Comparison of ENCODE assay signal across 19 mouse cellular contexts in genomic region chr10:40648776-40649175, GRCm38 (mm10). TPM values are rescaled to one million over a fixed set of nuclear protein-coding genes. Genes with fewer than 3 reads are reported as not detected.
"Had no signal": no experiment of that assay in that cellular context is flagged by ENCODE, and none has a peak within 500 bp of the region (broad histone marks: within the 10 kb centered on the region; RNA-seq: fewer than 3 reads in every experiment).

No protein-coding gene starts in this region.

- H3K27ac ChIP-seq: left cerebral cortex, adult 2 months; liver, embryonic 13.5 days; neural tube, embryonic 12.5 days; neural tube, embryonic 15.5 days had no signal

- DNase-seq: kidney, adult 18-20 months; kidney, adult 9 months; kidney, postnatal 14 days; kidney, postnatal 4 days; layer of hippocampus, postnatal 36 days; liver, embryonic 13.5 days; lung, adult 2 months; lung, postnatal 14 days; lung, postnatal 4 days; midbrain, embryonic 14.5 days; thymus, adult 18-20 months; thymus, postnatal 36 days had no signal

- H3K4me3 ChIP-seq: left cerebral cortex, adult 2 months; liver, embryonic 13.5 days; neural tube, embryonic 12.5 days; neural tube, embryonic 15.5 days had no signal

RNA-seq across cellular contexts. Expression of gene Ddo, which starts 19.0 kb away (rescaled TPM):
- total RNA-seq: megakaryocyte progenitor cell, adult 5-6 weeks; megakaryocyte-erythroid progenitor cell, adult 5-6 weeks had no signal

RNA-seq across cellular contexts. Expression of gene Mettl24, which starts 34.3 kb away (rescaled TPM):
- total RNA-seq: liver, adult 2 months; megakaryocyte progenitor cell, adult 5-6 weeks; megakaryocyte-erythroid progenitor cell, adult 5-6 weeks; midbrain, postnatal 0 days had no signal
